Mouse (Mus musculus): Measurements from ENCODE around the gene Rcn3.

GRCm38 (mm10) chr7:45128624-45129246 lies 36.7 kb upstream of the Rcn3 start, which contains the start of gene Rpl13a:
- TF ChIP-seq CTCF (IDR thresholded peaks at IDR 0.05; ENCODE audit: borderline replicate concordance, control insufficient read depth, extremely low read depth, insufficient read depth, low read length, poor library complexity) (peak; percentile 73; the same call in 1 of the 2 replicates), POLR2A (IDR thresholded peaks at IDR 0.05; ENCODE audit: control insufficient read depth, extremely low read depth, insufficient read depth, low read length, poor library complexity) (peak; percentile 99)

Data from thymus, adult 2 months (tissue).